Comparison of ENCODE assay signal across 8 mouse cellular contexts in the genomic region with DNA sequence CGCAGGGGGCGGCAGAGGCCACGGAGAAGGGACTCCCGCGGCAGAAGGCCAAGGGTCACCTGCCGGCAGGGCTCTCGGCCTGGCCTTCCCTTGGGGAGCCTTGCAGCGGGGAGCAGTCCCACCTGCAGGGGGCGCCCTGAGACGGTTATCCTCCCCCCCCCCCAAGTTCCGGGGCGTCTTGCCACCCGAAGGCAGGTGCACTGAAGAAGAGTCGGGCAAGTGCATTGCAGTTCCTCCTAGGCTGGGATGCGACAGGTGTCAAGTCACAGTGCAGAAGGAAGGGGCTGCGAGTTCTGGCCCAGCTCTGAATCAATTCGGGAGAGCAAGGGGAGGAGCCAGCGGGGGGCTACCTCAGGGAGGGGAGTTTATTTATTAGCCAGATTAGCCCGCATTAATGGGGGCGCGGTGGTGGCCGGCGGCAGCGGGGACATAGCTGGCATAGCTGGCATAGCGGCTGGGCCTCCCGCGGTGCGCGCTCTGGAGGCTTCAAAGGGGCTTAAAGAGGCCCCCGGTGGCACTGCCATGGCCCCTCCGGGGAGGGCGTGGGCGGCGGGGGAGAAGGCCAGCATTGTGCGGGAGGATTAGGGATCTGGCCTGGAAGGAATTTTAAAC.
A peak's percentile ranks its signal among the peaks of the same experiment; 100 is the strongest.
DNase-seq lines count a peak whose midpoint lies in the region; ATAC-seq and TF ChIP-seq lines count a peak whose summit lies in the region.

No protein-coding gene starts in this region.

- H3K4me2 ChIP-seq in hindbrain, embryonic 12.5 days (replicated peaks) = peak overlapping the region; percentile 37
- peak overlapping the region; percentile 25; the same call in 1 of the 2 replicates for H3K4me2 ChIP-seq in limb, embryonic 14.5 days (replicated peaks; ENCODE audit: low read depth, low read length, severe bottlenecking)
- peak overlapping the region; percentile 40 for H3K4me2 ChIP-seq in neural tube, embryonic 15.5 days

- ATAC-seq in hindbrain, embryonic 12.5 days (ENCODE audit: low FRiP score) = no peak
- ATAC-seq in limb, embryonic 14.5 days (ENCODE audit: low FRiP score, low read depth) = peak; percentile 59
- ATAC-seq in neural tube, embryonic 15.5 days (ENCODE audit: low FRiP score) = no peak
- ATAC-seq in monocyte, adult 5-6 weeks (replicated peaks; ENCODE audit: insufficient number of reproducible peaks, low FRiP score, low TSS enrichment, poor library complexity, severe bottlenecking) = no peak

- peaks cover under 1% of the 10 kb centered on the region; the same call in 1 of the 2 replicates for H3K9me3 ChIP-seq in hindbrain, embryonic 12.5 days (replicated peaks)
- no peaks in the 10 kb centered on the region for H3K9me3 ChIP-seq in limb, embryonic 14.5 days (ENCODE audit: control insufficient read depth, low read length)
- no peaks in the 10 kb centered on the region for H3K9me3 ChIP-seq in neural tube, embryonic 15.5 days (replicated peaks)

- no peak for TF ChIP-seq POLR2A in limb, embryonic 14.5 days (IDR thresholded peaks at IDR 0.05; ENCODE audit: borderline replicate concordance, extremely low read depth, insufficient read depth, insufficient read length)

- H3K9ac ChIP-seq in hindbrain, embryonic 12.5 days = no peak overlapping the region; the same call in 1 of the 2 replicates
- H3K9ac ChIP-seq in limb, embryonic 14.5 days (ENCODE audit: low read depth, low read length, severe bottlenecking) = no peak overlapping the region
- no peak overlapping the region for H3K9ac ChIP-seq in neural tube, embryonic 15.5 days (replicated peaks)

- H3K4me1 ChIP-seq in hindbrain, embryonic 12.5 days = peaks cover 24% of the 10 kb centered on the region
- peaks cover 20% of the 10 kb centered on the region for H3K4me1 ChIP-seq in limb, embryonic 14.5 days (ENCODE audit: control insufficient read depth, insufficient read depth, low read length)
- H3K4me1 ChIP-seq in neural tube, embryonic 15.5 days = peaks cover 22% of the 10 kb centered on the region

- H3K4me3 ChIP-seq in hindbrain, embryonic 12.5 days = 0 out of 2 replicates have a peak overlapping the region, but pooled peaks have one; percentile 6
- H3K4me3 ChIP-seq in limb, embryonic 14.5 days (replicated peaks; ENCODE audit: low read length) = 0 out of 2 replicates have a peak overlapping the region, but pooled peaks have one; percentile 7
- H3K4me3 ChIP-seq in neural tube, embryonic 15.5 days (replicated peaks) = no peak overlapping the region

- 2% methylated on average over 32 of the region's 35 CpGs for WGBS in hindbrain, embryonic 12.5 days
- 2% methylated on average over 32 of the region's 35 CpGs for WGBS in limb, embryonic 14.5 days
- under 1% methylated on average over 33 of the region's 35 CpGs for WGBS in neural tube, embryonic 15.5 days

- no peaks in the 10 kb centered on the region for H3K36me3 ChIP-seq in hindbrain, embryonic 12.5 days
- no peaks in the 10 kb centered on the region for H3K36me3 ChIP-seq in limb, embryonic 14.5 days (ENCODE audit: control insufficient read depth, insufficient read depth, low read length)
- no peaks in the 10 kb centered on the region for H3K36me3 ChIP-seq in neural tube, embryonic 15.5 days

- no peak overlapping the region for H3K27ac ChIP-seq in hindbrain, embryonic 12.5 days
- H3K27ac ChIP-seq in limb, embryonic 14.5 days (replicated peaks; ENCODE audit: low read depth, low read length) = no peak overlapping the region
- no peak overlapping the region for H3K27ac ChIP-seq in neural tube, embryonic 15.5 days (replicated peaks)

- H3K27me3 ChIP-seq in hindbrain, embryonic 12.5 days = peaks cover 23% of the 10 kb centered on the region
- no peaks in the 10 kb centered on the region for H3K27me3 ChIP-seq in limb, embryonic 14.5 days (ENCODE audit: control insufficient read depth, insufficient read depth, low read length)
- peaks cover 26% of the 10 kb centered on the region for H3K27me3 ChIP-seq in neural tube, embryonic 15.5 days (replicated peaks)

- peak; percentile 20 to 33 for DNase-seq in layer of hippocampus, postnatal 25 days (ENCODE audit: extremely low spot score in 1 of 2, low spot score in 1 of 2)
- DNase-seq in layer of hippocampus, adult 18-20 months (ENCODE audit: low spot score in 2 of 2) = no peak
- DNase-seq in embryo, embryonic 10 days (ENCODE audit: low spot score) = peak; percentile 50
- DNase-seq in limb, embryonic 14.5 days (ENCODE audit: low spot score) = no peak
- no peak for DNase-seq in frontal cortex, postnatal 36 days (ENCODE audit: low spot score in 2 of 2)

Comparison
In these comparisons a context has a peak if more than half of its experiments do, and no peak if none do; other contexts are left out.
1. DNase-seq: peak in layer of hippocampus, postnatal 25 days (2 of 2) and embryo, embryonic 10 days (single experiment); none in layer of hippocampus, adult 18-20 months (0 of 2), limb, embryonic 14.5 days (single experiment) and frontal cortex, postnatal 36 days (0 of 2).
2. Peak in every context shown above with its lines, with median percentiles within 50 percentile points of each other: H3K4me2 ChIP-seq.